Mouse (Mus musculus) heart, postnatal 14 days (tissue): ENCODE results near the gene Gm11549. TPM values are rescaled to one million over a fixed set of nuclear protein-coding genes. Genes with fewer than 3 reads are reported as not detected.

Source experiments
- DNase-seq, 2 experiments: peaks; one replicate each; pipeline ENCODE4 v3.0.0; 2021 to 2022
- intact Hi-C: fragments of 180-260 bp; cut with DNase I; formaldehyde crosslinking; loops from one replicate; pipeline ENCODE4 v1.15.1; 2025
- microRNA-seq, 2 experiments: library from miRNA; unstranded; fragments of <30 nt; microRNA quantifications; one replicate each; pipeline ENCODE4 v1.2.0; 2021 to 2022
- total RNA-seq, 2 experiments: library from RNA; stranded (reverse); gene quantifications; 2 replicates each; pipeline ENCODE4 v1.2.3; 2021

Gene Gm11549
- total RNA-seq, 2 experiments from 2014 or later, result not detected

DNA sequence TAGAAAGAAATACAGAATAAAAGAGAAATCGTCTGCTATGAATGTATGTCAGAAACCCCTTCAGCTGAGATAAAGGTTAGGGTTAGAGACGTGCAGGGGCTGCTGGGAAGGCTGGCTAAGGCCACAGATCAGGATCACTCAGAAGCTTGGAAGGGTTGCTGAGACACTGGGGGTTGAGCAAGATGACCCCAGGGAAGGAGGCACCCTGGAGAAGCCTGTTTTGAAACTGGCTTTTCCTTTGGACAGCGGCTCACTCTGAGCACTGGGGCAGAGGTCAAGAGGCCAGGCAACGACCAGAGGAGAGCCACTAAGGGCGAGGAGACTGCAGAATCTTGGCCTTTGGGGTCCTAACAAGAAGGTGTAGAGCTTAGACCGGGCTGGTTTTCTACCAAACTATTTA is 35.4 kb downstream of the Gm11549 start:
- intact Hi-C loops, result no loop called here
- DNase-seq, result no peak

DNA sequence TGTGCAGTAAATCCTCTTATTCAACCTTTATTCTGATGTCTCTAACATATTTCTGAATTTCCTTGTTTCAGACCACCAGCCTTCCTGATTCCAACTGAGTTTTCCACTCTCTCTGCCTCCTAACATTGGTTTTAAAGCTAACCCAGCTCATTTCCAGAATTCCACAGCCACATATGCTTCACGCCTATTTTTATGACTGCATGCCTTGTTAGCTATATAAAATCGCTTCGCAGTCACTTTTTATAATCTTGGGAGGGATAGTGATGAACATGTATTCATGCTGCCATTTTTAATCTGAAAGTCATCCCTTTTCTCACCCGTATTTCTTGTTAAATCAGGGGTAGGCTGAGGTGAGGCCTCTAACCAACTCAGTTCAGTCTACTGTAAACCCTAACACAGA is 37.3 kb downstream of the Gm11549 start:
- intact Hi-C loops, result no loop called here
- DNase-seq, result no peak

DNA sequence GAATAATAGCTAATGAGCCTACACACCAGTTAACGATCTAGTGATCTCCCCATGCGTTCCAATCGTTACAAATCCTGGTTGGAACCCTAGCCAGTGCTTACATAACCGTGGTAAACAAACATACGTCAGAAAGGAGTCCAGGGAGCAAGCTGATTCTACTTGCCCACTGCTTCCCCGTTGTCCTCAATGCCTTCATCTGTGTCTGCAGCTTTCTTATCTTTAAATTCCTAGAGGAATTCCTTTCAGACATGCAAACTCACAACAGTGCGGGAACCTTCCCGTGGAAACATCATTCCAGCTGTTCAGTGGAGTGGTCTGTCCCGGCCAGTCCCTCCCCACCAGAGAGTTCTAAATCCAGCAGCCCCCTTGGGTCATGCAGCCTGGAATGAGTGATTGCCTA is 38.7 kb downstream of the Gm11549 start:
- intact Hi-C loops, result no loop called here

DNA sequence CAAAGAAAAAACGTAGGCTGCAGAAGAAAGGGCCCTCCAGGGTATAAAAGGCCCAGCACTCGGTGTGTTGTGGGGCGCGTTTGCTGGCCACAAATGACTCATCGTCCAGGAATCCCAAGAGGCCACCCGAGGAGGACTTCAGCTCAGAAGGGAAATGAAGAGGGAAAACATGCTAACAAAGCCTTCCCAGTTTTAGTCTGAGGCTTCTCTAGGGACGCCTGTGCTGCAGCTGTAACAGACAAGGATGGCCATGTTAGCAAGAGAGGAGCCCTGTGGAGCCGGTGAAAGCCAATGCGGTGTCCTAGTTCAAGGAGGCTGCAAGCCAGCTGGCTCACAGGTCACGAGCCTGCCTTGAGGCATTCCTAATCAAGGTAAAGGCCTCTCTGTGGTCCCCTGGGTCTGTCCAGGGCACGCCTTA is 39.8 kb downstream of the Gm11549 start:
- intact Hi-C loops, result loop anchor here (2.0 kb wide), 1 partner anchor 13 kb away; no protein-coding TSS in a partner anchor
- peak; percentile 55 to 72 for DNase-seq

More for the DNA sequence above, 38.7 kb downstream of the Gm11549 start:
- no peak for DNase-seq

DNA sequence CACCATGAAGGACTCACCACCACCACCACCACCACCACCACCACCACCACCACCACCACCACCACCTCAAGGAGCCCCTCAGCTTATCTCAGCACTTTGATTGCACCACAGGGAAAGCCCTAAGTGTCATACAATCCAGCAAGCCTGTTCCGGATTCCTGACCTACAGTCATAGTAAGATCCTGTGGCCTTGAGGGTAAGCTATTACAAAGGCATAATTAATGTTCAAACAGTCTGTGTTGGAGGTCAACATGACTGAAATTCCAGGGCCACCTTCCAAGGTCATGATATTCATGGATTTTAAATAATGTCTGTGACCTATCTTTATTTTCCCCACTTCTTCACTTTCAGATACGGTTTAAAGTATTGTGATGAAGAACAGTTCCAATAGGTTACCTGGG is 41.1 kb downstream of the Gm11549 start:
- DNase-seq, result no peak
- intact Hi-C loops, result loop anchor here (2.0 kb wide), 1 partner anchor 14 kb away; no protein-coding TSS in a partner anchor

DNA sequence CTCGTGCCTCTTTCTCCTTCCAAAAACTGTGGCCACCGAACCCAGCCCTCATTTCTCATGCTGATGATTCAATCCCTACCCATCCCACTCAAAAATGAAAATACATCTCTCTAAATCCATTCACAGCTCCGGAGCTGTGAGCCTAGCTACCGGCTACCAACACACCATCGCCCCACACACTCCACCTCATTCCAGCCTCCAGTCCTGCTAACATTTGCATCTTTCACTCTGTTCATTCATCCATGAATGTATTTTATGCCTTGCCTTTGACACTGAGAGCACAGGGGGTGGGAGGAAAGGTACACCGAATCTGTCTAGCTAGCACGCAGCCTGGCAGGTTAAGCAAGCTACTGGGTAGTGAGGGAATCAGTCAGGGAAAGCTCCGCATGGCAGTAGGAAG is 42.8 kb downstream of the Gm11549 start:
- no peak for DNase-seq
- intact Hi-C loops, result loop anchor here (10.0 kb wide), 1 partner anchor 414 kb away; the partner anchor contains the start of gene Acad9

DNA sequence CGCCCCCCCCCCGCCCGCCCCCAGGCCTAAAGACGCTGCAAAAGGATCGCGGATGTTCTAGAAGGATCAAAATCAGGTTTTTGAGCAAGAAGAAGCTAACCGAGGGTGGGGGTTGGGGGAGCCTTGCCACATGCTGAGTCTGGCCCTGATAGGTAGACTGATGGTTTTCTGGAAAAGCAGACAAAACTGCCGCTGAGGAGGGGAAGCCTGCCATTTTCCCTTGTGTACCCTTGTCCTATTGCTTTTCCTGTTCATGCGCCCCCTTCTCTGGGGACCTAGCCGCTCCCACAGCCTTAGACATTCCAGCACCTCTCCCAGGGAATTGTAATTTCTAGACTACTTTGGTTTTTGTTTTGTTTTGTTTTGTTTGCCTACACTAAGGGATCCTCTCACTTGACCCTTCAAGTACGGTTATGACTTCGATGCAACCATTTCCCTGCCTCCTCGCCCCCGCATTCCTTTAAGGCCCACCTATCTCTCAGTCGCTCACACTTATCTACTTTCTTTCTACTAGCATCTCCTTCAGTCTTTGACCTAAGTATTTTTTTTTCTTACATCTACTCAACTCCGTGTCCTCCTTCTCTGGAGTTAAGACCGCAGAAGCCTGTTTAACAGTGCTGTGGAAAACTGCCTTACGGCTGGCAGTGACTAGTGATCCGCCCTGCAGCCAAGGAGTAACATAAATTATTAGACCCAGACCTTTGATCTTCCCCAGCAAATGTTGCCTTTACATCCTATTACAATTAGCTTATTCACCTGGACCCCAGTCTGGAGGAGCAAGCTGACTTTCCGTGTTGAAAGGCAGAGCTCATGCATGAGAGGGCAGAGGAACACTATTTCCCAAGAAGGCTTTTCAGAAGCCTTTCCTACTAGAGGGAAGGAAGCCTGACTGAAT is 45.1 kb downstream of the Gm11549 start:
- intact Hi-C loops, result loop anchor here (10.0 kb wide), 1 partner anchor 412 kb away; the partner anchor contains the start of gene Acad9
- peak in 1 of 2 experiments; percentile 33 for DNase-seq

DNA sequence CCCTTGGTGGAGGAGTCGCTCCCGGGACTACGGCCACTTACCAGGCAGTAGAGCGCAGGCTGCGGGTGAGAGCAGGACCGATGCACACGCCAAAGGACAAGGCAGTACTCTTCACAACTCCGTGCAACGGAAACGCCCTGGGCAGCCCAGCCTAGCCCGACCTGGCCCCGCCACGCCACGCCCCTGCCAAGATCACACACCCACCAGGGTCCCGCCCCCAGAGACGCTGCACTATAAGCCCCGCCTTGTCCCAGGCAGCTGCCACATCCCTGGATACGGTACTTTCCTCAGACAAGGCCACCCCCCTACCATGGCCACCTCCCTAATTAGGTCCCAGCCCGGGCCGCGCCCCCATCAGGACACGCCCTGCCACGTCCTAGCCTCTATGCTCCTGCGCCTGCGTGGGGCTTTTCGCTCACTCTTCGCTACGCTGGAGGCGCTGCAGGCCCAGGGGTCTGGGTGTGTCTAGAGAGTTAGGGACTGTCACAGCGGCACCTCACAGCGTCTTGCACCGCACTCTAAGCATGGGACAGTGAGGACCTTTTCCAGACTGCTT is 46.0 kb downstream of the Gm11549 start, which contains the start of the genes Anxa5 and 1810062G17Rik:
TSS of gene Anxa5 (minus strand) at position 363 of the 556 bp plus-strand sequence.
TSS of gene 1810062G17Rik (plus strand) at position 406 of the 556 bp plus-strand sequence.
- intact Hi-C loops, result loop anchor here (10.0 kb wide), 1 partner anchor 411 kb away; the partner anchor contains the start of gene Acad9
- peak; percentile 98 for DNase-seq

DNA sequence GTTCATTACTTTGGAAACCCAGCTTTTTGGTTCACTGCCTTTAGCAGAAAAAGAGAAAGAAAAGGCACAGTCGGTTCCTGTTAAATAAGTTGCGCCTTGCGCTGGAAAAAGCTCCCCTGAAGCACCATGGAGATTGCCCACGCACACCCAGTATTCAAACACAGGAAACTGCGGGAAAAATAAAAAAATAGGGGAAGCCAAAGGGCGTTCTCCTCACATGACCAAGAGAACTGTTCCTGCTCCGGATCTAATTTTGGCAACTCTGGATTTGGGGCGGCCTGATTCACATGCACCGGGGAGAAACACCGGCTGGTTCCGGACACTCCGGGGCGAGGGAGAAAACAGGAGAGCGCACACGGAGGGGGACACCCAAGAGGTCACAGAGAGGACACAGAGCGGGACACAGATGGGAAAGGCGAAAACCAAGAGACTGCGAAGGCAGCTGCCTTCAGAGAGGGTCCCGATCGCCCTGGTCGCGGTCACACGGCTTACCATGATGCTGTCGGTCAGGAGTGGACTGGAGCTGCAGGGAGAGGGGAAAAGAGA is 46.6 kb downstream of the Gm11549 start:
- intact Hi-C loops, result loop anchor here (10.0 kb wide), 1 partner anchor 410 kb away; the partner anchor contains the start of gene Acad9
- DNase-seq, result peak; percentile 62 to 64

DNA sequence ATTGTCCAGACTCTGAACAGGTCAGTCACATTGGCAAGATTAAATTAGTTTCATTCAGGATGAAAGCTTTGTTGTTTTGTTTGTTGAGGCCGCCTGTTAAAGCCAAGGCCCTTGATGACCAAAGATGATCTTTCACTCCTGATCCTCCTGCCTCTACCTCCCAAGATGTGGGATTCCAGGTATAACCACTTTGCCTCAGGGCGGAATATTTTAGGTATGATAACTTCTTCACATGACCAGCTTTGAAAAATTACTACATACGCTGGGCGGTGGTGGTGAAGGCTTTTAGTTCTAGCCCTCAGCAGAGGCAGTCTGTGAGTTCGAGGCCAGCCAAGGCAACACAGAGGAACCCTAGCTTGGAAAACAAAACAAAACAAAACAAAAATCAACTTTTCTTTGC is 47.2 kb downstream of the Gm11549 start:
- intact Hi-C loops, result loop anchor here (10.0 kb wide), 1 partner anchor 410 kb away; the partner anchor contains the start of gene Acad9

DNA sequence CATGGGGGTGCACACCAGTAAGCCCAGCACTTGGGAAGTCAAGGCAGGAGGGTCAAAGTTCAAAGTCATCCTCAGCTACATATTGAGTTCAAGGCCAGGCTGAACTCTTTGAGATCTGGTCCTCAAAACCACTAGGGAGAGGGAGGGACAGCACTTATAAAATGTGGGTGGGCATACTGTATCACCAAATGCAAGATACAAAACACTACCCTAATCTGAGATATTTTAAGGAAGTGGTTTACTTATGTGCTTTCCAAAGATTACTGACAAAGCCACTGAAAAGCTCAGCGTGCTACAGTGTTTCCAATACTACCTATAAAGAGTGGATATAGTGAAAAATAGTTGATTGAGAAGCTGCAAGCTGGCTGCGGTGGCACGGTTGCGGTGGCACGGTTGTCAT is 48.4 kb downstream of the Gm11549 start:
- no peak for DNase-seq
- intact Hi-C loops, result loop anchor here (10.0 kb wide), 1 partner anchor 408 kb away; the partner anchor contains the start of gene Acad9

More for the DNA sequence above, 47.2 kb downstream of the Gm11549 start:
- DNase-seq, result no peak

DNA sequence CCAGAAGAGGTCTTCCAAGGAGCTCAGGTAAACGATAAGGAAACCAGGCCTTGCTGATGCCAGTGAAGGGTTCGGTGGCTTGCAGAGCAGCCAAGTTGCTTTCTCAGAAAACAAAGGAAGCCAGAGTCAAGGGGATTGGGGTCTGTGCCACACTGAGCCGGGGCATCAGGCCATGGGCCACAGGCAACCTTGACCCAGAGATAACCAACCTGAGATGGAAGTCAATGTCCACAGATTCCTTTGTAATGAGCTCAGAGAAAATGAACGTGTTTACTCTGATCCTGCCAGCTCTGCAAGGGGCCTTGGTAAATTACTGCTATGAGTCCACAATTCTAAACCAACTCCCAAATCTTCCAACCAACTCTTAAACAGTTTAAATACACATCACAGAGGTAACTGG is 49.8 kb downstream of the Gm11549 start:
- intact Hi-C loops, result loop anchor here (10.0 kb wide), 1 partner anchor 407 kb away; the partner anchor contains the start of gene Acad9
- DNase-seq, result no peak

DNA sequence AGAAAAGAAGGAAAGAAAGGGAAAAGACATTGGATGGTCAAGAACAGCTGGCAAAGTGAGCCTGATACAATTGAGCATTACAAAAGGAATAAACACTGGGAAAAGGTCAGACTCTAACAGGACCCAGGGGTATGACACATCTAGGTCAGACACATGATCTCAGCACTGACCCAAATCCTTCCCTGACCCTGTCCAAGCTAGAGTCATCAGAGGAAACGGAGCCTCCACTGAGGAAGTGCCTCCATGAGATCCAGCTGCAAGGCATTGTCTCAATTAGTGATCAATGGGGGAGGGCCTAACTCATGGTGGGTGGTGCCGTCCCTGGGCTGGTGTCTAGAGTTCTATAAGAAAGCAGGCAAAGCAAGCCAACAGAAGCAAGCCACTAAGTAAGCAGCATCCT is 52.7 kb downstream of the Gm11549 start:
- intact Hi-C loops, result loop anchor here (2.0 kb wide), 1 partner anchor 20 kb away; no protein-coding TSS in a partner anchor

DNA sequence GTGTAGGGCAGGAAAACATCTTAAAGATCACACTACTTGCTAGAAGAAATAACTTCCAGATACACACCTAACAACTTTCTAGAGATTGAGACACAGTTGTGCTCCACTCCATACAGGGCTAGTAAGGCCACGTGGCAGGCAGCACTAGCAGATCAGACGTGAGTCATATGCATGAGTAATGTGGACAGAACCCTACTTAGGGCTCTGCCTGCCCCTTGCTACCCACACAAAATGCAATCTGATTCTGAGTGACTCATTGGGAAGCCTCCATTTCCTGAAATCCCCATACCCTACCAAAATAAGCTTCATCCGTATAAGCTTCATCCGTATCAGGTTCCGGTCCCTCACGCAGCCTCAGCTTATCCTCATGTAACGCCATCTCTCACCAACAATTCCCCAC is 54.0 kb downstream of the Gm11549 start:
- no peak for DNase-seq
- intact Hi-C loops, result loop anchor here (2.0 kb wide), 1 partner anchor 19 kb away; no protein-coding TSS in a partner anchor

More for the DNA sequence above, 52.7 kb downstream of the Gm11549 start:
- DNase-seq, result peak in 1 of 2 experiments; percentile 23

DNA sequence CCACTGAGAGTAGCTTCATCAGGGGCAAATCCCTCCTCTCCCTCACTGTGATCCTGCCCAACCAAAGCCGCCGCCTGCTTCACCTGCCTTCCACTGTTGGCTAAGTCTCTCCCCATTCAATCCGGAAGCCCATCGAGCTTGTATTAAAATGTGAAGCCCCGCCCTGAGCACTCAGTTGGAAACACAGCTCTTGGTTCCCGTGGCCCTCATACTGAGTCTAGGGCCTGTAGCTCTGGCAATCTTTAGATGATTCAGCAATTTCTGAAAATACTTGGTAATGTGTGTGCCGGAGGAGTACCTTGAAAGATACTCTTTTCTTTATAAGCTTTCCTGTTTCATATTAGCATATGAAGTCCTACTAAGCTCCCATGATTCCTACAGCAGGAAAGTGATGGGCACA is 56.1 kb downstream of the Gm11549 start:
- intact Hi-C loops, result no loop called here
- DNase-seq, result no peak

Small RNA genes within 50 kb of the gene (microRNA-seq; reads per million reads assigned to microRNA genes)
- gene Mir7009, result 0.36 to 1.6 reads per million in 2 experiments

Other genes starting within 250 kb of the Gm11549 start
- 100 to 1,000 TPM; 166 to 168 TPM for gene Anxa5, start 45.9 kb downstream of the Gm11549 start, total RNA-seq
- gene 1810062G17Rik, start 45.9 kb downstream of the Gm11549 start, total RNA-seq, result under 1 TPM; 0.24 to 0.74 TPM
- 10 to 100 TPM; 19.6 to 21.5 TPM for gene Exosc9, start 30.8 kb upstream of the Gm11549 start, total RNA-seq
- gene Ccna2, start 50.3 kb upstream of the Gm11549 start, total RNA-seq, result 10 to 100 TPM in 1 of 2 experiments, 1 to 10 TPM in 1; 7.7 to 13.6 TPM
- gene Bbs7, start 91.7 kb upstream of the Gm11549 start, total RNA-seq, result 1 to 10 TPM; 5.3 to 7.2 TPM
- gene Trpc3, start 168.4 kb upstream of the Gm11549 start, total RNA-seq, result 1 to 10 TPM; 7.5 to 8.9 TPM